Mouse (Mus musculus) testis, adult 10 weeks (tissue): Measurements from ENCODE around the gene 4933428G20Rik. TPM values are rescaled to one million over a fixed set of nuclear protein-coding genes. Genes with fewer than 3 reads are reported as not detected.

Experiments
- polyA plus RNA-seq: library from polyadenylated mRNA; stranded (reverse); fragments of 350-450 nt; fragmentation: Illumina TruSeq; extraction: RNeasy Lipid Tissue Mini Kit (QIAGEN cat#74804); gene quantifications from one replicate; pipeline ENCODE4 v1.2.3, GENCODE M21; 2014; ENCODE audit warnings: low read depth, low replicate concordance

Gene 4933428G20Rik
- 3.6 TPM for polyA plus RNA-seq

GRCm38 (mm10) chr11:97499865-97500719, at the start of gene 4933428G20Rik:
Gene 4933428G20Rik, minus strand, starts transcription at chr11:97500340.

Other genes with a start within 250 kb of the 4933428G20Rik start
- 135 TPM for gene Npepps, start 219.7 kb downstream of the 4933428G20Rik start, polyA plus RNA-seq
- 19.5 TPM for gene Mrpl45, start 184.6 kb downstream of the 4933428G20Rik start, polyA plus RNA-seq
- 0.32 TPM for gene Gpr179, start 148.3 kb downstream of the 4933428G20Rik start, polyA plus RNA-seq
- 36.5 TPM for gene Socs7, start 137.8 kb downstream of the 4933428G20Rik start, polyA plus RNA-seq
- 4.0 TPM for gene Arhgap23, start 84.8 kb downstream of the 4933428G20Rik start, polyA plus RNA-seq
- gene Srcin1, start 75.8 kb upstream of the 4933428G20Rik start, polyA plus RNA-seq, result 0.73 TPM
- gene Epop, start 129.4 kb upstream of the 4933428G20Rik start, polyA plus RNA-seq, result not detected
- gene Mllt6, start 163.1 kb upstream of the 4933428G20Rik start, polyA plus RNA-seq, result 2.0 TPM
- 2.2 TPM for gene Cisd3, start 185.5 kb upstream of the 4933428G20Rik start, polyA plus RNA-seq
- gene Pcgf2, start 200.2 kb upstream of the 4933428G20Rik start, polyA plus RNA-seq, result 0.76 TPM
- 7.3 TPM for gene Psmb3, start 203.1 kb upstream of the 4933428G20Rik start, polyA plus RNA-seq
- 1.6 TPM for gene Pip4k2b, start 244.4 kb upstream of the 4933428G20Rik start, polyA plus RNA-seq